ENCODE assay signal across 16 mouse cellular contexts in the genomic region with DNA sequence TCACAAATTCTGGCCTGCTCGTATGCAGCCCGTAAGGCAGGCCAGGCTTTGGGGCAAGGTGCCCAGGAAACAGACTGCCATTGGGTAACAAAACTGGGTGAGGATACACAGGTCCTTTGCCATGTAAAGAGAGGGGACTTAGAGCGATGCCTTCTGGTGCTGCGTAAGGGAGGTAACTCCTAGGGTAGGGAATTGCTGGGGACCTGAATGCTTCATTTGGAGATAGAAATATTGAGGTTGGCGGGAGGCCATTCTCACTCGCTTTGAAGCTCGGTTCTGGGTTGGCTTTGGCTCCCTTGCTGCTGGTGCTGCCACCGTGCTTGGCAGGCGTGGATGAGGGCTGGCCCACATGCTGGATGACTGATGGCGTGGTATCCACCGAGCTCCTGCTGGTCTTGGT.
DNase-seq lines count a peak whose midpoint lies in the region; ATAC-seq lines count a peak whose summit lies in the region.
"Had no signal": no experiment of that assay in that cellular context is flagged by ENCODE, and none has a peak within 500 bp of the region (broad histone marks: within the 10 kb centered on the region; RNA-seq: fewer than 3 reads in every experiment).

No protein-coding gene starts in this region.

- ATAC-seq in activated CD4-positive, CD25-positive, alpha-beta regulatory T cell, adult 4 months: no peak
- ATAC-seq: forebrain, embryonic 14.5 days had no signal

- DNase-seq in layer of hippocampus, postnatal 14 days (ENCODE audit: low spot score in 2 of 2): peak; percentile 35 to 66
- DNase-seq in layer of hippocampus, adult 11-12 months (ENCODE audit: low spot score): no peak
- DNase-seq in adipocyte (ENCODE audit: low spot score): peak; percentile 32
- DNase-seq in cerebellum, adult 11 months: peak; percentile 42
- DNase-seq in cerebellum, postnatal 14 days: peak; percentile 62 to 67
- no peak for DNase-seq in lung, postnatal 14 days
- DNase-seq: adrenal gland, postnatal 10 days; heart, adult 11 months; heart, postnatal 36 days; kidney, adult 8-10 months; liver, embryonic 13.5 days; midbrain, embryonic 14.5 days; retina, postnatal 1 day; spleen, adult 18-20 months had no signal

Comparison
In these comparisons a context has a peak if more than half of its experiments do, and no peak if none do; other contexts are left out.
1. DNase-seq: peak in layer of hippocampus, postnatal 14 days (2 of 2), adipocyte (single experiment), cerebellum, adult 11 months (single experiment) and cerebellum, postnatal 14 days (2 of 2); none in layer of hippocampus, adult 11-12 months (single experiment) and lung, postnatal 14 days (single experiment).